Mouse (Mus musculus) liver, embryonic 14.5 days (tissue): ENCODE data around the gene Pecr. TPM values are rescaled to one million over a fixed set of nuclear protein-coding genes. Genes with fewer than 3 reads are reported as not detected.

Experiments
- ATAC-seq: fragments of 200-750 bp; cut with Nextera tagmentation; 2 replicates; pipeline ENCODE4 v1.8.0; 2017; ENCODE audit warnings: moderate number of reproducible peaks, mild to moderate bottlenecking, moderate library complexity; ENCODE audit not compliant: insufficient read depth
- DNase-seq, 3 experiments: peaks; one replicate each; pipeline ENCODE4 v3.0.0-alpha.2; 2012 to 2013; ENCODE audit warnings: low read depth in 3 of 3, low spot score in 3 of 3
- H3K27ac ChIP-seq: fragments of 300-500 bp; sonication (generic); 2 replicates; pipeline ENCODE4 v1.5.1; 2014; ENCODE audit warnings: moderate library complexity, mild to moderate bottlenecking, control low read depth, inconsistent platforms
- H3K27me3 ChIP-seq: fragments of 300-500 bp; sonication (generic); 2 replicates; pipeline ENCODE4 v1.6.1; 2014; ENCODE audit warnings: mild to moderate bottlenecking, low read length, moderate library complexity; ENCODE audit not compliant: control insufficient read depth, insufficient read depth
- H3K36me3 ChIP-seq: fragments of 300-500 bp; sonication (generic); replicated peaks from 2 replicates; pipeline ENCODE4 v1.6.1; 2014; ENCODE audit warnings: low read depth; ENCODE audit not compliant: control insufficient read depth, insufficient read depth
- H3K4me1 ChIP-seq, 2 experiments: fragments of 200-500 bp in 1 of 2; fragments of 300-500 bp in 1 of 2; sonication (generic) in 1 of 2; replicated peaks; 2 replicates each; pipeline ENCODE4 v1.6.1; 2012 to 2014; ENCODE audit warnings: antibody characterized with exemption in 1 of 2, inconsistent platforms in 1 of 2, low read length in 1 of 2; ENCODE audit not compliant: control insufficient read depth in 2 of 2, insufficient read depth in 2 of 2
- H3K4me2 ChIP-seq: fragments of 300-500 bp; sonication (generic); 2 replicates; pipeline ENCODE4 v1.6.1; 2014; ENCODE audit warnings: low read depth, mild to moderate bottlenecking, control low read depth, moderate library complexity
- H3K4me3 ChIP-seq, 2 experiments: fragments of 200-500 bp in 1 of 2; fragments of 300-500 bp in 1 of 2; sonication (generic) in 1 of 2; 2 replicates each; pipeline ENCODE4 v1.5.1; 2012 to 2014; ENCODE audit warnings: low read depth in 2 of 2, low read length in 2 of 2, mild to moderate bottlenecking in 2 of 2, control low read depth in 1 of 2, inconsistent platforms in 1 of 2, moderate library complexity in 1 of 2; ENCODE audit not compliant: insufficient read depth in 1 of 2
- H3K9ac ChIP-seq: fragments of 300-500 bp; sonication (generic); replicated peaks from 2 replicates; pipeline ENCODE4 v1.6.1; 2014; ENCODE audit warnings: mild to moderate bottlenecking, control low read depth, moderate library complexity
- H3K9me3 ChIP-seq: fragments of 300-500 bp; sonication (generic); 2 replicates; pipeline ENCODE4 v1.6.1; 2016; ENCODE audit warnings: low read length, mixed read lengths; ENCODE audit not compliant: control insufficient read depth
- CTCF ChIP-seq: IDR thresholded peaks from 2 replicates; pipeline ENCODE4 v1.5.1; 2016; ENCODE audit warnings: antibody characterized with exemption, low read depth, control low read depth
- EP300 ChIP-seq: IDR thresholded peaks from 2 replicates; pipeline ENCODE4 v1.6.1; 2016; ENCODE audit warnings: antibody characterized with exemption, low read depth
- WGBS: fragments of 180-500 bp; shearing (Covaris S2); extraction: QIAGEN DNeasy Blood & Tissue Kit; methylation state at CpG from one replicate; pipeline ENCODE4 v1.1.7; 2014; ENCODE audit not compliant: insufficient replicate concordance; 5-methylcytosine and 5-hydroxymethylcytosine counted together
- polyA plus RNA-seq, 2 experiments: library from polyadenylated mRNA; depleted of rRNA in 1 of 2; stranded (reverse) in 1 of 2; unstranded in 1 of 2; fragments of >200 nt; fragmentation: Nextera tagmentation in 1 of 2; extraction: Ambion mirVana in 1 of 2; gene quantifications; 2 replicates each; pipeline versions ENCODE4 v1.2.1 to v1.2.3; 2012 to 2014

Gene Pecr
- polyA plus RNA-seq, 2 experiments, result 23.1 to 40.2 TPM

- no peak overlapping the region for H3K9ac ChIP-seq
- no peak for ATAC-seq
- WGBS, result 61% methylated on average over 4 of the region's 4 CpGs
Observed at GRCm38 (mm10) chr1:72308919-72309318, 24.8 kb upstream of the Pecr start.

DNA sequence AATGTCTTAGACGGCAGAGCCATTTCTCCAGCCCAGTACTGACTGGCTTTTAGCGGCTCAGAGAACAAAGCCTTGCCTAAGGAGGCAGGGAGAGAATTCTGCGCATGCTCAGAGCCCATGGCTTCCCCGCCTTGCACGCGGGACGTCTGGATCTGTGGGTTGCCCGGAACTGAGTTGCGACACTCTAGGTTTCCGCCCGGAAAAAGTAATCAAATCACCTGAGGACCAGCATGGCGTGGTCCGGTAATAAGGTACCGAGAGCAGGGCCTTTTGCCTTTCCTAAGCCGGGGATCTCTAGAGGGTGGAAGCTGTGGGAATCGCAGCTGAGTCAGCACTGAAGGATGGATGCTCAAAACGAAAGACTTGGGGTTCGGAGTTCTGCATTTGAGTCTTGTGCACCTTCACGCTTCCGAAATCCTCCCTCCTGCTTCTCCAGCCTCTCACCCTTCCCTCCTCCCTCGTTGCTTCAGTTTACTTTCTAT, 23.2 kb upstream of the Pecr start, which contains the start of gene Xrcc5:
Gene Xrcc5, plus strand, starts transcription at position 105 of the 482 bp plus-strand sequence.
- H3K9ac ChIP-seq, result peak within 1 kb of the TSS; percentile 75
- no peaks in the 10 kb centered on the region for H3K36me3 ChIP-seq
- H3K27me3 ChIP-seq, result no peaks in the 10 kb centered on the region
- H3K4me3 ChIP-seq, result peak within 1 kb of the TSS; percentile 77 to 97
- ATAC-seq, result peak; percentile 94
- WGBS, result under 1% methylated on average over 21 of the region's 21 CpGs
- peak within 1 kb of the TSS; percentile 83 for H3K27ac ChIP-seq
- no peak for TF ChIP-seq EP300
- no peak for TF ChIP-seq CTCF
- DNase-seq, result peak; percentile 87 to 90 (median 88)
- H3K9me3 ChIP-seq, result no peaks in the 10 kb centered on the region
- H3K4me2 ChIP-seq, result peak within 1 kb of the TSS; percentile 91
- peaks cover 0 to 6% of the 10 kb centered on the region in 2 experiments; a peak in 2 of 4 replicates for H3K4me1 ChIP-seq

More at GRCm38 (mm10) chr1:72308919-72309318, 24.8 kb upstream of the Pecr start:
- no peak for DNase-seq
- H3K4me1 ChIP-seq, result peaks cover 0 to 6% of the 10 kb centered on the region in 2 experiments; a peak in 2 of 4 replicates
- no peak overlapping the region for H3K4me2 ChIP-seq
- no peak overlapping the region for H3K27ac ChIP-seq
- H3K4me3 ChIP-seq, result no peak overlapping the region
- H3K9me3 ChIP-seq, result no peaks in the 10 kb centered on the region
- TF ChIP-seq CTCF (no peak), EP300 (no peak)
- H3K36me3 ChIP-seq, result no peaks in the 10 kb centered on the region
- no peaks in the 10 kb centered on the region for H3K27me3 ChIP-seq

DNA sequence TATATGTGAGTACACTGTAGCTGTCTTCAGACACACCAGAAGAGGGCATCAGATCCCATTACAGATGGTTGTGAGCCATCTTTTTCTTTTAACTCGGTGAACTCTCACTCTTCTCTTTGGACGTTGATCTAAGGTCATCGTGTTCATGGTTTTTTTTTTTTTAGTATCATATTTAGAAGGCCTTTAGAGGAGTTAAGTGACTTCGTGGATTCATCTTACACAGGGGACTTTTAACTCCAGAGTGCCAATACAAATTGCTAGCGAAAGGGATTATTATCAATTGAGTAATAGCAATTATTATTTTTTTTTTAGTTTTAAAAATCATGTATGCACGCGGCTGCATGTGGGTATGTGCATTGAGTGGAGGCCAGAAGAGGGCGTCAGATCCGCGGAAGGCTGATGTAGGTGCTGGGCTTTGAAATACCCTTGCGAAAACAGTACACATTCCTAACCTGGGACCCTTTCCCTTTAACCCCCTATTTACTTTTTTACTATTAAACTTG, 22.6 kb upstream of the Pecr start:
- Histone ChIP-seq H3K4me1 (peaks cover 0 to 6% of the 10 kb centered on the region in 2 experiments; a peak in 2 of 4 replicates), H3K27me3 (no peaks in the 10 kb centered on the region), H3K4me3 (peak overlapping the region; percentile 77 to 97; a peak in 3 of 4 replicates), H3K27ac (peak overlapping the region; percentile 83), H3K4me2 (peak overlapping the region; percentile 91), H3K36me3 (no peaks in the 10 kb centered on the region), H3K9ac (peak overlapping the region; percentile 75), H3K9me3 (no peaks in the 10 kb centered on the region)
- DNase-seq (peak in 1 of 3 experiments; percentile 29), ATAC-seq (peak; percentile 80)
- TF ChIP-seq EP300, result 0 out of 2 replicates have a peak, but pooled peaks have one; percentile 12
- peak; percentile 71 for TF ChIP-seq CTCF
- WGBS, result 2% methylated on average over 11 of the region's 11 CpGs

GRCm38 (mm10) chr1:72306241-72306640, 22.1 kb upstream of the Pecr start:
- Histone ChIP-seq H3K9ac (peak overlapping the region; percentile 75; the same call in 1 of the 2 replicates), H3K36me3 (no peaks in the 10 kb centered on the region), H3K4me3 (no peak overlapping the region), H3K9me3 (no peaks in the 10 kb centered on the region), H3K27me3 (no peaks in the 10 kb centered on the region), H3K4me2 (peak overlapping the region; percentile 91), H3K4me1 (peaks cover 0 to 6% of the 10 kb centered on the region in 2 experiments; a peak in 2 of 4 replicates), H3K27ac (no peak overlapping the region)
- WGBS, result 50% methylated on average over 3 of the region's 3 CpGs
- no peak for ATAC-seq
- no peak for TF ChIP-seq EP300
- no peak for TF ChIP-seq CTCF
- no peak for DNase-seq

- no peaks in the 10 kb centered on the region for H3K9me3 ChIP-seq
- no peaks in the 10 kb centered on the region for H3K36me3 ChIP-seq
- H3K4me1 ChIP-seq, result peaks cover 0 to 2% of the 10 kb centered on the region in 2 experiments; a peak in 2 of 4 replicates
- DNase-seq (no peak), ATAC-seq (no peak)
- H3K9ac ChIP-seq, result no peak overlapping the region
- no peak overlapping the region for H3K4me2 ChIP-seq
- H3K4me3 ChIP-seq, result no peak overlapping the region
- WGBS, result 47% methylated on average over 1 of the region's 1 CpGs
- H3K27me3 ChIP-seq, result no peaks in the 10 kb centered on the region
- no peak overlapping the region for H3K27ac ChIP-seq
- no peak for TF ChIP-seq CTCF
- no peak for TF ChIP-seq EP300
Observed at GRCm38 (mm10) chr1:72301845-72302244, 17.7 kb upstream of the Pecr start.
